Mouse (Mus musculus) erythroblast, embryonic 14.5 days (primary cell): ENCODE data around the gene Slain2.

ENCODE experiments used
- GATA1 ChIP-seq: IDR thresholded peaks from 2 replicates; pipeline ENCODE4 v1.6.1; 2012; ENCODE audit warnings: low read length, inconsistent platforms, mixed read lengths
- TAL1 ChIP-seq: IDR thresholded peaks from 3 replicates; pipeline ENCODE4 v1.6.1; 2012; ENCODE audit warnings: low read length, inconsistent platforms, mixed read lengths

GRCm38 (mm10) chr5:72992474-72992873, 78.4 kb downstream of the Slain2 start:
- TF ChIP-seq GATA1, result no peak
- TF ChIP-seq TAL1, result no peak
